Mouse (Mus musculus): Measurements from ENCODE around the gene S100a7a.

The S100a7a gene

GRCm38 (mm10) chr3:90653717-90654116 is at the start of gene S100a7a:
Gene S100a7a, plus strand, starts transcription at chr3:90654017.
- DNase-seq: no peak

GRCm38 (mm10) chr3:90604416-90604815 is 49.4 kb upstream of the S100a7a start:
- peak; percentile 64 for DNase-seq

- no peak for DNase-seq
These were observed 48.8 kb upstream of the S100a7a start for GRCm38 (mm10) chr3:90605049-90605448.

GRCm38 (mm10) chr3:90605736-90606135 is 48.1 kb upstream of the S100a7a start:
- no peak for DNase-seq

GRCm38 (mm10) chr3:90606185-90606584 is 47.6 kb upstream of the S100a7a start:
- DNase-seq: no peak

- no peak for DNase-seq
These were observed 46.5 kb upstream of the S100a7a start for GRCm38 (mm10) chr3:90607361-90607760.

- DNase-seq: no peak
These were observed 45.6 kb upstream of the S100a7a start, which contains the start of gene S100a5 for GRCm38 (mm10) chr3:90608223-90608622. Gene S100a5, plus strand, starts transcription at chr3:90608523.

GRCm38 (mm10) chr3:90609102-90609501 is 44.7 kb upstream of the S100a7a start:
- no peak for DNase-seq

GRCm38 (mm10) chr3:90611494-90611893 is 42.3 kb upstream of the S100a7a start:
- DNase-seq: no peak

GRCm38 (mm10) chr3:90612061-90612460 is 41.8 kb upstream of the S100a7a start:
- no peak for DNase-seq

GRCm38 (mm10) chr3:90612728-90613291 is 41.0 kb upstream of the S100a7a start, which contains the start of gene S100a6:
Gene S100a6, plus strand, starts transcription at chr3:90612882.
- peak; percentile 61 for DNase-seq

- DNase-seq: no peak
These were observed 40.2 kb upstream of the S100a7a start for GRCm38 (mm10) chr3:90613461-90614147.

- no peak for DNase-seq
These were observed 39.7 kb upstream of the S100a7a start for GRCm38 (mm10) chr3:90614148-90614530.

- DNase-seq: no peak
These were observed 39.1 kb upstream of the S100a7a start for GRCm38 (mm10) chr3:90614611-90615251.

- DNase-seq: peak; percentile 75
These were observed 38.4 kb upstream of the S100a7a start for GRCm38 (mm10) chr3:90615415-90615814.

GRCm38 (mm10) chr3:90615911-90616310 is 37.9 kb upstream of the S100a7a start:
- DNase-seq: no peak

GRCm38 (mm10) chr3:90617586-90617985 is 36.2 kb upstream of the S100a7a start:
- DNase-seq: no peak

GRCm38 (mm10) chr3:90621552-90621951 is 32.3 kb upstream of the S100a7a start:
- no peak for DNase-seq

- DNase-seq: no peak
These were observed 30.3 kb upstream of the S100a7a start for GRCm38 (mm10) chr3:90623435-90624071.

GRCm38 (mm10) chr3:90625496-90625895 is 28.3 kb upstream of the S100a7a start:
- no peak for DNase-seq

GRCm38 (mm10) chr3:90626266-90627021 is 27.4 kb upstream of the S100a7a start:
- no peak for DNase-seq

GRCm38 (mm10) chr3:90627366-90627765 is 26.5 kb upstream of the S100a7a start:
- no peak for DNase-seq

- no peak for DNase-seq
These were observed 26.0 kb upstream of the S100a7a start for GRCm38 (mm10) chr3:90627807-90628206.

All from layer of hippocampus, adult 9-11 months (tissue).